Mouse (Mus musculus) C2C12 (cell line): ENCODE measurements around the gene Lrtm1.

ENCODE experiments used
- CTCF ChIP-seq: IDR thresholded peaks from one replicate; pipeline ENCODE4 v1.5.1; 2011; ENCODE audit not compliant: control insufficient read depth, insufficient read depth, insufficient read length
- MAX ChIP-seq: IDR thresholded peaks from one replicate; pipeline ENCODE4 v1.6.1; 2011; ENCODE audit warnings: mild to moderate bottlenecking, control low read depth
- MYOD1 ChIP-seq: IDR thresholded peaks from one replicate; pipeline ENCODE4 v1.6.1; 2011; ENCODE audit warnings: low read depth; ENCODE audit not compliant: control insufficient read depth, insufficient read length
- MYOG ChIP-seq: IDR thresholded peaks from one replicate; pipeline ENCODE4 v1.6.1; 2011; ENCODE audit not compliant: control insufficient read depth, insufficient read length; ENCODE audit errors: extremely low read depth

- TF ChIP-seq CTCF, result no peak
- no peak for TF ChIP-seq MAX
- TF ChIP-seq MYOG, result no peak
- TF ChIP-seq MYOD1, result no peak
Observed at GRCm38 (mm10) chr14:29027276-29027675, 9.3 kb downstream of the Lrtm1 start.
